Mouse (Mus musculus) thymus, adult 2 months (tissue): ENCODE data around the gene Card11. TPM values are rescaled to one million over a fixed set of nuclear protein-coding genes. Genes with fewer than 3 reads are reported as not detected.
A peak's percentile ranks its signal among the peaks of the same experiment; 100 is the strongest.

Experiments
- DNase-seq: peaks from one replicate; pipeline ENCODE4 v3.0.0; 2021
- H3K27ac ChIP-seq: fragments of 200-500 bp; 2 replicates; pipeline ENCODE4 v1.5.1; 2012; ENCODE audit warnings: low read length, control low read depth; ENCODE audit not compliant: control insufficient read depth, insufficient read depth
- H3K27me3 ChIP-seq: fragments of 200-500 bp; 2 replicates; pipeline ENCODE4 v1.6.1; 2012; ENCODE audit warnings: mild to moderate bottlenecking, low read length, moderate library complexity, mixed read lengths; ENCODE audit not compliant: control insufficient read depth, insufficient read depth
- H3K36me3 ChIP-seq: fragments of 200-500 bp; 2 replicates; pipeline ENCODE4 v1.6.1; 2012; ENCODE audit warnings: mild to moderate bottlenecking, low read length, moderate library complexity; ENCODE audit not compliant: control insufficient read depth, insufficient read depth
- H3K4me1 ChIP-seq: fragments of 200-500 bp; replicated peaks from 2 replicates; pipeline ENCODE4 v1.6.1; 2012; ENCODE audit warnings: low read length; ENCODE audit not compliant: control insufficient read depth, insufficient read depth
- H3K4me3 ChIP-seq: fragments of 200-500 bp; 2 replicates; pipeline ENCODE4 v1.5.1; 2012; ENCODE audit warnings: mild to moderate bottlenecking, low read length, control low read depth, moderate library complexity; ENCODE audit not compliant: control insufficient read depth, insufficient read depth
- CTCF ChIP-seq: fragments of 200-500 bp; IDR thresholded peaks from 2 replicates; pipeline ENCODE4 v1.5.1; 2012; ENCODE audit warnings: mild to moderate bottlenecking, control low read depth, low read length, moderate library complexity, borderline replicate concordance; ENCODE audit not compliant: control insufficient read depth, poor library complexity, insufficient read depth; ENCODE audit errors: extremely low read depth
- POLR2A ChIP-seq: fragments of 200-500 bp; IDR thresholded peaks from 2 replicates; pipeline ENCODE4 v1.6.1; 2012; ENCODE audit warnings: mild to moderate bottlenecking, low read length, control low read depth, moderate library complexity; ENCODE audit not compliant: control insufficient read depth, poor library complexity, insufficient read depth; ENCODE audit errors: extremely low read depth
- WGBS: fragments of 180-500 bp; shearing (Covaris S2); methylation state at CpG from one replicate; pipeline ENCODE4 v1.1.7; 2018; 5-methylcytosine and 5-hydroxymethylcytosine counted together
- polyA plus RNA-seq: library from polyadenylated mRNA; depleted of rRNA; stranded (reverse); fragments of >200 nt; gene quantifications from 2 replicates; pipeline ENCODE4 v1.2.3, GENCODE M21; 2012

The Card11 gene
- polyA plus RNA-seq, 1 experiment = 51.2 TPM

DNA sequence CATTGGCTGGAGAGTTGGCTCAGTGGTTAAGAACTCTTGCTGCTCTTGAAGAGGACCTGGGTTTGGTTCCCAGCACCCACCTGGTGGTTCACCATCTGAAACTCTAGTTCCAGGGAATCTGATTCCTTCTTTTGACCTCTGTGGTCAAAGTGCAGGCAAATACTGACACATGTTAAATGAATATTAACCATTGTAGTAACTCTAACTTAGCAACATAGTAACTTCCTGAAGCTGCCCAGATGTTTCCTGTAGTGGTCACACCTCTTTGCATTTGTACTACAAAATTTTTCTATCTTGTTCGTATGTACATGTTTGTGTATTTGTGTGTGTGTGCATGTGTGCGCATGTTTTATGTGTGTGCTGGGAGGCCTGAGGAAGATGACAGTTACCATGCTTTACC is 20.3 kb downstream of the Card11 start:
- no peaks in the 10 kb centered on the region for H3K27me3 ChIP-seq
- no peak overlapping the region for H3K27ac ChIP-seq
- peaks cover 10% of the 10 kb centered on the region for H3K4me1 ChIP-seq
- no peaks in the 10 kb centered on the region for H3K36me3 ChIP-seq
- H3K4me3 ChIP-seq = no peak overlapping the region
- TF ChIP-seq CTCF = no peak
- TF ChIP-seq POLR2A = no peak
- DNase-seq = no peak
- 77% methylated on average over 2 of the region's 2 CpGs for WGBS

GRCm38 (mm10) chr5:140962945-140963344 is 37.4 kb downstream of the Card11 start:
- DNase-seq = peak; percentile 69
- H3K27me3 ChIP-seq = no peaks in the 10 kb centered on the region

DNA sequence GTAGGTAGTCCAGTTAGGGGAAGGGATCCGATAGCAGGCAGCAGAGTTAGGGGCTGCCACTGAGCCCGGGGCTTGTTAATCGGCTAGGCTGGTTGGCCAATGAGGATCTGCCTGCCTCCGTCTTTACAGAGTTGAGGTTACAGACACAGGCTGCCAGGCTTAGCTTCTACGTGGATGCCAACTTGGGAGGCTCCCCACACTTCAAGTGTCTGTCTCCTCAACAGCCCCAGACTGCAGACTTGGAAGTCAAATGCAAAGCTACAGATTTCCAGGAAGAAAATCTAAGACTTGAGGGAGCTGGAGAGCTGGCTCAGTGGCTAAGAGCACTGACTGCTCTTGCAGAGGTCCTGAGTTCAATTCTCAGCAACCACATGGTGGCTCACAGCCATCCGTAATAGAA is 39.6 kb downstream of the Card11 start:
- TF ChIP-seq CTCF (no peak), POLR2A (no peak)
- Histone ChIP-seq H3K4me3 (no peak overlapping the region), H3K27ac (no peak overlapping the region), H3K4me1 (peaks cover 12% of the 10 kb centered on the region), H3K36me3 (no peaks in the 10 kb centered on the region; the same call in 1 of the 2 replicates), H3K27me3 (no peaks in the 10 kb centered on the region)
- 94% methylated on average over 6 of the region's 6 CpGs for WGBS
- DNase-seq = no peak

More at GRCm38 (mm10) chr5:140962945-140963344, 37.4 kb downstream of the Card11 start:
- WGBS = 42% methylated on average over 9 of the region's 9 CpGs
- TF ChIP-seq POLR2A (no peak), CTCF (peak; percentile 71; the same call in 1 of the 2 replicates)
- H3K27ac ChIP-seq = no peak overlapping the region
- peaks cover 3% of the 10 kb centered on the region; the same call in 1 of the 2 replicates for H3K36me3 ChIP-seq
- H3K4me1 ChIP-seq = peaks cover 12% of the 10 kb centered on the region
- H3K4me3 ChIP-seq = no peak overlapping the region

DNA sequence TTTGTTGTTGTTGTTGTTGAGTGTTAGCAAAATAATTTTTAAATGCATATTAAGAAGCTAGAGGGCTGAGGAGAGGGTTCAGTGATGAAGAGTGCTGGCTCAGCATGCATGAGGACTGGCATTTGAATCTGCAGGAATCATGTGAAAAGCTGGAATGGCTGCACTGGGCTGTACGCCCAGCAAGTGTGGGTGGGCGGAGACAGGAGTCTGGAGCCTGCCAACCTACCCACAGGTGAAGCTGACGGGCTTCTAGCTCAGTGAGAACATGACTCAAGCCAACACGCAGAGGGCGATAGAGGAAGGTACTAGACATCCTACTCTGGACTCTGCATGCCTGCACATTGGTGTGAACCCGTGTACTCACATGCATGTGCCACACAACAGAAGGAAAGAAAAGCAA is 41.2 kb downstream of the Card11 start:
- TF ChIP-seq CTCF (no peak), POLR2A (no peak)
- H3K27ac ChIP-seq = no peak overlapping the region
- H3K27me3 ChIP-seq = no peaks in the 10 kb centered on the region
- H3K4me1 ChIP-seq = peaks cover 12% of the 10 kb centered on the region
- H3K4me3 ChIP-seq = no peak overlapping the region
- WGBS = 90% methylated on average over 6 of the region's 6 CpGs
- no peaks in the 10 kb centered on the region; the same call in 1 of the 2 replicates for H3K36me3 ChIP-seq
- no peak for DNase-seq

DNA sequence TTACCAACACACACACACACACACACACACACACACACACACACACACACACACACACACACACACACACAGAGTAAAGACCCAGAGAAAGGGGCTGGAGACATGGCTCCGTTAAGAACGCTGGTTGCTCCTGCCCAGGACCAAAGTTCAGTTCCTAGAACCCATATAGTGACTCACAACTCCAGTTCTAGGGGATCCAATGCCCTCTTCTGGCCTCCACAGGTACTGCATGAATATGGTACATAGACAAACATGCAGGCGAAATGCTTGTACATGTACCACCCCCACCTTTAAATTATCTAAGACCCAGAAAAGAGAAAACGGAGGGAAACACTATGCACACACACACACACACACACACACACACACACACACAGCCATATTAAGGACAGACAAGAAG is 43.3 kb downstream of the Card11 start:
- H3K36me3 ChIP-seq = no peaks in the 10 kb centered on the region; the same call in 1 of the 2 replicates
- TF ChIP-seq POLR2A (no peak), CTCF (no peak)
- DNase-seq = peak; percentile 30
- H3K4me3 ChIP-seq = no peak overlapping the region
- H3K27ac ChIP-seq = no peak overlapping the region
- peaks cover 5% of the 10 kb centered on the region for H3K4me1 ChIP-seq
- WGBS = 90% methylated on average over 4 of the region's 4 CpGs
- H3K27me3 ChIP-seq = no peaks in the 10 kb centered on the region

GRCm38 (mm10) chr5:140955666-140956065 is 44.7 kb downstream of the Card11 start:
- no peak overlapping the region for H3K4me3 ChIP-seq
- DNase-seq = no peak
- H3K4me1 ChIP-seq = no peaks in the 10 kb centered on the region
- no peaks in the 10 kb centered on the region; the same call in 1 of the 2 replicates for H3K36me3 ChIP-seq
- TF ChIP-seq CTCF (no peak), POLR2A (no peak)
- WGBS = 100% methylated on average over 1 of the region's 1 CpGs
- H3K27ac ChIP-seq = no peak overlapping the region
- no peaks in the 10 kb centered on the region for H3K27me3 ChIP-seq

DNA sequence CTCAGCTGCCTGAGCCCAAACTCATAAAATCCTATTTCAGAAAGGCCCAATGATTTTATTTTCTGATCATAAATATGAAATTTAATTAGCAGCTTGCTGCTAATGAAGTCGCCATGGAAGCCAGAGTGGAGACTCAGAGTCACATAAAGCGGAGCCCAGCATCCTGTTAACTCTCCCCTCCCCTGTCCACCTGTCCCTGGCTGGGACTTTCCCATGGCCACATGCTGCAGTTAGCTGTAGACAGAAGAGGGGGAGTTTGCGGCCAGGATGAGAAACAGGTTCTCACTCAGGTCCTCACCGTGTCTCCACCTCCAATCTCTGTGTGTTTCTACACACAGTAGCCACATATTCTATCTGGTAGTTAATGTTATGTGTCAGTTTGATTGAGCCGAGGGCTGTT is 48.6 kb downstream of the Card11 start:
- peaks cover 22% of the 10 kb centered on the region for H3K4me1 ChIP-seq
- WGBS = 63% methylated on average over 5 of the region's 5 CpGs
- no peak for DNase-seq
- no peak overlapping the region for H3K27ac ChIP-seq
- no peaks in the 10 kb centered on the region for H3K27me3 ChIP-seq
- H3K36me3 ChIP-seq = no peaks in the 10 kb centered on the region
- H3K4me3 ChIP-seq = no peak overlapping the region
- TF ChIP-seq CTCF = no peak
- TF ChIP-seq POLR2A = no peak
